ENCODE assay signal across 8 mouse cellular contexts in genomic region chr10:53397846-53398539, GRCm38 (mm10). TPM values are rescaled to one million over a fixed set of nuclear protein-coding genes. Genes with fewer than 3 reads are reported as not detected.
A peak's percentile ranks its signal among the peaks of the same experiment; 100 is the strongest.
DNase-seq lines count a peak whose midpoint lies in the region; ATAC-seq and TF ChIP-seq lines count a peak whose summit lies in the region.

No protein-coding gene starts in this region.

- H3K9me3 ChIP-seq in forebrain, embryonic 10.5 days = no peaks in the 10 kb centered on the region
- H3K9me3 ChIP-seq in liver, embryonic 11.5 days (ENCODE audit: control insufficient read depth, low read length) = no peaks in the 10 kb centered on the region

- peaks cover 17% of the 10 kb centered on the region for H3K4me1 ChIP-seq in forebrain, embryonic 10.5 days
- no peaks in the 10 kb centered on the region; the same call in 1 of the 2 replicates for H3K4me1 ChIP-seq in liver, embryonic 11.5 days (replicated peaks; ENCODE audit: control insufficient read depth, insufficient read depth, low read length)
- H3K4me1 ChIP-seq in olfactory bulb, adult 2 months (ENCODE audit: control insufficient read depth, insufficient read depth, low read length) = peaks cover 2% of the 10 kb centered on the region; the same call in 1 of the 2 replicates

- H3K9ac ChIP-seq in liver, embryonic 11.5 days (ENCODE audit: low read depth, low read length) = no peak overlapping the region

- peak overlapping the region; percentile 43 for H3K4me2 ChIP-seq in liver, embryonic 11.5 days

- WGBS in forebrain, embryonic 10.5 days = 75% methylated on average over 10 of the region's 10 CpGs
- 62% methylated on average over 10 of the region's 10 CpGs for WGBS in liver, embryonic 11.5 days
- WGBS in olfactory bulb, adult 2 months = 53% methylated on average over 10 of the region's 10 CpGs

- H3K27ac ChIP-seq in layer of hippocampus, adult 2 months = peak overlapping the region; percentile 88
- peak overlapping the region; percentile 79 for H3K27ac ChIP-seq in forebrain, embryonic 10.5 days
- H3K27ac ChIP-seq in liver, embryonic 11.5 days (ENCODE audit: low read depth, low read length) = no peak overlapping the region
- H3K27ac ChIP-seq in olfactory bulb, adult 2 months (ENCODE audit: insufficient read depth, low read depth, low read length) = no peak overlapping the region

- no peak for DNase-seq in layer of hippocampus, adult 2 months (ENCODE audit: low spot score in 2 of 2)
- no peak for DNase-seq in layer of hippocampus, adult 11-12 months (ENCODE audit: low spot score)
- DNase-seq in forebrain, embryonic 10.5 days (ENCODE audit: extremely low spot score, low spot score) = no peak
- no peak for DNase-seq in liver, embryonic 11.5 days (ENCODE audit: low spot score)
- DNase-seq in thymus, adult 18-20 months = no peak
- no peak for DNase-seq in layer of hippocampus, postnatal 36 days
- no peak for DNase-seq in spleen, postnatal 10 days (ENCODE audit: low spot score in 2 of 2)

- H3K27me3 ChIP-seq in forebrain, embryonic 10.5 days (ENCODE audit: poor library complexity, severe bottlenecking) = no peaks in the 10 kb centered on the region
- H3K27me3 ChIP-seq in liver, embryonic 11.5 days (replicated peaks; ENCODE audit: control insufficient read depth, insufficient read depth, low read length) = no peaks in the 10 kb centered on the region

- H3K4me3 ChIP-seq in layer of hippocampus, adult 2 months = peak overlapping the region; percentile 47
- H3K4me3 ChIP-seq in forebrain, embryonic 10.5 days = peak overlapping the region; percentile 38; the same call in 1 of the 2 replicates
- H3K4me3 ChIP-seq in liver, embryonic 11.5 days (ENCODE audit: low read depth, low read length) = 0 out of 2 replicates have a peak overlapping the region, but pooled peaks have one; percentile 1
- H3K4me3 ChIP-seq in olfactory bulb, adult 2 months (ENCODE audit: insufficient read depth, low read depth, low read length) = 0 out of 2 replicates have a peak overlapping the region, but pooled peaks have one; percentile 1

- TF ChIP-seq CTCF in layer of hippocampus, adult 2 months (conservative IDR thresholded peaks at IDR 0.05) = no peak
- no peak for TF ChIP-seq CTCF in olfactory bulb, adult 2 months (IDR thresholded peaks at IDR 0.05; ENCODE audit: insufficient read depth, low read depth, low read length)

- H3K36me3 ChIP-seq in forebrain, embryonic 10.5 days (replicated peaks) = no peaks in the 10 kb centered on the region
- no peaks in the 10 kb centered on the region for H3K36me3 ChIP-seq in liver, embryonic 11.5 days (ENCODE audit: control insufficient read depth, insufficient read depth, low read length)

- ATAC-seq in liver, embryonic 11.5 days (replicated peaks; ENCODE audit: low FRiP score) = no peak

- no peak for TF ChIP-seq POLR2A in olfactory bulb, adult 2 months (IDR thresholded peaks at IDR 0.05; ENCODE audit: insufficient read depth, low read depth, low read length)

RNA-seq across cellular contexts. Expression of gene Cep85l, which starts 18.2 kb away (rescaled TPM):
- total RNA-seq in layer of hippocampus, adult 2 months (2021) = 10 to 100 TPM; 22.8 to 25.1 TPM
- 3.0 and 3.7 TPM in 2 replicates for polyA plus RNA-seq in forebrain, embryonic 10.5 days (2016; fragmentation: Nextera tagmentation; extraction: Ambion mirVana)
- 2.6 and 3.0 TPM in 2 replicates for polyA plus RNA-seq in liver, embryonic 11.5 days (2014; fragmentation: Nextera tagmentation; extraction: Ambion mirVana)
- not detected in 2 replicates for polyA plus RNA-seq in olfactory bulb, adult 2 months (2012; ENCODE audit: insufficient read depth, insufficient read length, low replicate concordance, missing spikeins)
- 10 to 100 TPM; 23.6 to 24.6 TPM for total RNA-seq in layer of hippocampus, postnatal 36 days (2021)

Comparison
In these comparisons a context has a peak if more than half of its experiments do, and no peak if none do; other contexts are left out.
1. H3K27ac ChIP-seq: peak in layer of hippocampus, adult 2 months (single experiment) and forebrain, embryonic 10.5 days (single experiment); none in liver, embryonic 11.5 days (single experiment) and olfactory bulb, adult 2 months (single experiment).
2. Peak in every context shown above with its lines, with median percentiles within 50 percentile points of each other: H3K4me3 ChIP-seq.